Mouse (Mus musculus) forelimb bud, embryonic 11.5 days (tissue): Measurements from ENCODE around the gene Vti1a.

ENCODE experiments used
- DNase-seq: peaks from one replicate; pipeline ENCODE4 v3.0.0-alpha.2; 2012; ENCODE audit warnings: low read depth, low spot score

Gene Vti1a

GRCm38 (mm10) chr19:55456325-55457091 lies 140.4 kb downstream of the Vti1a start:
- no peak for DNase-seq

GRCm38 (mm10) chr19:55461963-55462362 lies 145.9 kb downstream of the Vti1a start:
- DNase-seq, result no peak

GRCm38 (mm10) chr19:55463670-55464069 lies 147.6 kb downstream of the Vti1a start:
- DNase-seq, result no peak

GRCm38 (mm10) chr19:55469301-55470051 lies 153.4 kb downstream of the Vti1a start:
- DNase-seq, result no peak

GRCm38 (mm10) chr19:55472582-55472981 lies 156.5 kb downstream of the Vti1a start:
- DNase-seq, result no peak

- DNase-seq, result no peak
These were observed 158.1 kb downstream of the Vti1a start for GRCm38 (mm10) chr19:55474225-55474624.

- no peak for DNase-seq
These were observed 164.4 kb downstream of the Vti1a start for GRCm38 (mm10) chr19:55480526-55480925.

- peak; percentile 53 for DNase-seq
These were observed 165.2 kb downstream of the Vti1a start for GRCm38 (mm10) chr19:55481308-55481707.

- DNase-seq, result no peak
These were observed 167.4 kb downstream of the Vti1a start for GRCm38 (mm10) chr19:55483526-55483925.

GRCm38 (mm10) chr19:55484559-55484958 lies 168.5 kb downstream of the Vti1a start:
- no peak for DNase-seq

GRCm38 (mm10) chr19:55486473-55486872 lies 170.4 kb downstream of the Vti1a start:
- DNase-seq, result no peak

GRCm38 (mm10) chr19:55491126-55492076 lies 175.3 kb downstream of the Vti1a start:
- no peak for DNase-seq

- no peak for DNase-seq
These were observed 180.2 kb downstream of the Vti1a start for GRCm38 (mm10) chr19:55496333-55496732.

GRCm38 (mm10) chr19:55499179-55499863 lies 183.2 kb downstream of the Vti1a start:
- DNase-seq, result no peak

GRCm38 (mm10) chr19:55501985-55502384 lies 185.9 kb downstream of the Vti1a start:
- no peak for DNase-seq

GRCm38 (mm10) chr19:55503771-55504170 lies 187.7 kb downstream of the Vti1a start:
- no peak for DNase-seq

GRCm38 (mm10) chr19:55507748-55508147 lies 191.7 kb downstream of the Vti1a start:
- DNase-seq, result no peak

GRCm38 (mm10) chr19:55508239-55508638 lies 192.1 kb downstream of the Vti1a start:
- DNase-seq, result no peak

GRCm38 (mm10) chr19:55508965-55509364 lies 192.9 kb downstream of the Vti1a start:
- no peak for DNase-seq

- DNase-seq, result no peak
These were observed 193.5 kb downstream of the Vti1a start for GRCm38 (mm10) chr19:55509618-55510017.

GRCm38 (mm10) chr19:55513941-55514340 lies 197.8 kb downstream of the Vti1a start:
- DNase-seq, result no peak
